Mouse (Mus musculus) liver, adult 2 months (tissue): ENCODE results near the gene Lrp5. TPM values are rescaled to one million over a fixed set of nuclear protein-coding genes. Genes with fewer than 3 reads are reported as not detected.
"Not testable (repeated sequence)": the region's sequence is repeated elsewhere in the genome, so short reads cannot be mapped to it uniquely, and the experiment has no call there.

Experiments used
- DNase-seq: peaks from one replicate; pipeline ENCODE4 v3.0.0-alpha.2; 2011; ENCODE audit warnings: low read depth, low spot score; ENCODE audit errors: extremely low read depth
- H3K27ac ChIP-seq: fragments of 200-500 bp; replicated peaks from 2 replicates; pipeline ENCODE4 v1.5.1; 2012; ENCODE audit warnings: low read depth, mild to moderate bottlenecking, control low read depth, inconsistent platforms, low read length; ENCODE audit not compliant: insufficient read depth
- H3K27me3 ChIP-seq: fragments of 200-500 bp; 2 replicates; pipeline ENCODE4 v1.6.1; 2012; ENCODE audit warnings: mild to moderate bottlenecking, moderate library complexity, low read length, inconsistent platforms; ENCODE audit not compliant: control insufficient read depth, insufficient read depth
- H3K36me3 ChIP-seq: fragments of 200-500 bp; 2 replicates; pipeline ENCODE4 v1.6.1; 2012; ENCODE audit warnings: low read length, inconsistent platforms; ENCODE audit not compliant: control insufficient read depth, insufficient read depth
- H3K4me1 ChIP-seq: fragments of 200-500 bp; 2 replicates; pipeline ENCODE4 v1.6.1; 2011; ENCODE audit warnings: low read length; ENCODE audit not compliant: control insufficient read depth, insufficient read depth
- H3K4me3 ChIP-seq: fragments of 200-500 bp; 2 replicates; pipeline ENCODE4 v1.5.1; 2011; ENCODE audit warnings: low read depth, mild to moderate bottlenecking, control low read depth, low read length, moderate library complexity; ENCODE audit not compliant: insufficient read depth
- H3K79me2 ChIP-seq: fragments of 200-500 bp; 2 replicates; pipeline ENCODE4 v1.6.1; 2012; ENCODE audit warnings: inconsistent platforms, mild to moderate bottlenecking, low read length, moderate library complexity; ENCODE audit not compliant: control insufficient read depth, insufficient read depth
- H3K9ac ChIP-seq: fragments of 200-500 bp; 2 replicates; pipeline ENCODE4 v1.6.1; 2012; ENCODE audit warnings: low read depth, mild to moderate bottlenecking, control low read depth, inconsistent platforms, low read length
- CTCF ChIP-seq: fragments of 200-500 bp; IDR thresholded peaks from 2 replicates; pipeline ENCODE4 v1.5.1; 2011; ENCODE audit warnings: low read depth, low read length, control low read depth
- POLR2A ChIP-seq: fragments of 200-500 bp; IDR thresholded peaks from 2 replicates; pipeline ENCODE4 v1.6.1; 2011; ENCODE audit warnings: low read length, control low read depth; ENCODE audit not compliant: insufficient read depth; ENCODE audit errors: extremely low read depth
- WGBS: fragments of 180-500 bp; shearing (Covaris S2); methylation state at CpG from one replicate; pipeline ENCODE4 v1.1.7; 2018; 5-methylcytosine and 5-hydroxymethylcytosine counted together
- polyA plus RNA-seq: library from polyadenylated mRNA; depleted of rRNA; stranded (reverse); fragments of >200 nt; gene quantifications from 2 replicates; pipeline ENCODE4 v1.2.3, GENCODE M21; 2012
- total RNA-seq: library from RNA; depleted of rRNA; stranded (reverse); fragments of >200 nt; gene quantifications from 2 replicates; pipeline ENCODE4 v1.2.3, GENCODE M21; 2014

Lrp5 gene
- total and polyA plus RNA-seq, 2 experiments = 14.1 to 32.6 TPM

- H3K9ac ChIP-seq = no peak overlapping the region
- no peak for TF ChIP-seq CTCF
- no peak for TF ChIP-seq POLR2A
- H3K79me2 ChIP-seq = peaks cover 58% of the 10 kb centered on the region
- H3K4me1 ChIP-seq = peaks cover 34% of the 10 kb centered on the region
- H3K27me3 ChIP-seq = no peaks in the 10 kb centered on the region
- H3K27ac ChIP-seq = no peak overlapping the region
- DNase-seq = no peak
- H3K36me3 ChIP-seq = no peaks in the 10 kb centered on the region
- H3K4me3 ChIP-seq = no peak overlapping the region
- 60% methylated on average over 10 of the region's 10 CpGs for WGBS
Measured at GRCm38 (mm10) chr19:3668551-3668950, 17.8 kb downstream of the Lrp5 start.

DNA sequence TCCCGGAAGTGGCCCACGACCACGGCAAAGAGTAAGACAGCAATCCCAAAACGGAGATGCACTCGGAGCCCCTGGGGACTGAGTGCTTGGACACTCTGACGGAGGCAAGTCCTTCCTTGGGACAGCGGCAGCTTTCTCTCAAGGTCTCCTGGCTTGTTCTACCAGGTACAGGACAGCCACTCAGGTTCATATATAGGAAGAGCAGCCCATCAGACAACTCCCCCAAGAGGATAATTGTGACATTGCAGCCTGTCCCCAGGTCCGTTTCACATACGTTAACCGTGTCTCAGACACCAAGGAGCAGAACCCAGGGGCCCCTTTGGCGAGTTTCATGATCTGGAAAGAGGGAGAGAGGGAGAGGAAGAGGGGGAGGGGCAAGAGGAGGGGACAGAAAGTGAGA lies 18.4 kb downstream of the Lrp5 start:
- peaks cover 34% of the 10 kb centered on the region for H3K4me1 ChIP-seq

GRCm38 (mm10) chr19:3667155-3667895 lies 19.0 kb downstream of the Lrp5 start:
- WGBS = 10% methylated on average over 6 of the region's 6 CpGs
- no peak overlapping the region for H3K9ac ChIP-seq
- TF ChIP-seq CTCF = no peak
- no peak for TF ChIP-seq POLR2A
- H3K79me2 ChIP-seq = peaks cover 62% of the 10 kb centered on the region
- no peak overlapping the region for H3K4me3 ChIP-seq
- peak; percentile 67 for DNase-seq
- H3K4me1 ChIP-seq = peaks cover 33% of the 10 kb centered on the region
- H3K27ac ChIP-seq = peak overlapping the region; percentile 41
- H3K36me3 ChIP-seq = no peaks in the 10 kb centered on the region
- H3K27me3 ChIP-seq = no peaks in the 10 kb centered on the region

More for the DNA sequence above, 18.4 kb downstream of the Lrp5 start:
- Histone ChIP-seq H3K4me3 (no peak overlapping the region), H3K79me2 (peaks cover 59% of the 10 kb centered on the region), H3K27me3 (no peaks in the 10 kb centered on the region), H3K36me3 (no peaks in the 10 kb centered on the region), H3K9ac (no peak overlapping the region), H3K27ac (no peak overlapping the region)
- TF ChIP-seq POLR2A (no peak), CTCF (no peak)
- 66% methylated on average over 11 of the region's 11 CpGs for WGBS
- DNase-seq = no peak

DNA sequence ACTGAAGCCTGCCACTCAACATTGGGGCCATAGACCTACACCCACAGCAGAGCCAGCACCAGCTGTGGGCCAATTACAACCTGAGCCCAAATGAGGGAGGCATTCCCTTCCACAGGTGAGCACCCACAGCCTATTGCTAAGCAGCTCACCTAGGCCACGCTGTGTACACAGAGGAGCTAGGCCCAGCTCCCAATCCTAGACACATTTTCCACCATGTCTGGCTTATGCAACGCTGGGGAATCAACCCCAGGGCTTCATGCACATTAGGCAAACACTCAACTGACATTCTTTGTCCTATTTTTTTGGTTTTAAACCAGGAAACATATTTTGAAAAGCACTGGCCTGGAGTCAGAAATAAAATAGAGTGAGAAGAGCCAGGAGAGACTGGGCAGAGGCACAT lies 19.7 kb downstream of the Lrp5 start:
- TF ChIP-seq CTCF (no peak), POLR2A (no peak)
- Histone ChIP-seq H3K9ac (no peak overlapping the region), H3K79me2 (peaks cover 58% of the 10 kb centered on the region), H3K27me3 (no peaks in the 10 kb centered on the region), H3K27ac (peak overlapping the region; percentile 41), H3K36me3 (no peaks in the 10 kb centered on the region), H3K4me3 (no peak overlapping the region), H3K4me1 (peaks cover 33% of the 10 kb centered on the region)
- 27% methylated on average over 2 of the region's 2 CpGs for WGBS
- peak; percentile 73 for DNase-seq

- 10% methylated on average over 5 of the region's 5 CpGs for WGBS
- Histone ChIP-seq H3K27ac (no peak overlapping the region; the same call in 1 of the 2 replicates), H3K9ac (no peak overlapping the region), H3K36me3 (no peaks in the 10 kb centered on the region), H3K27me3 (no peaks in the 10 kb centered on the region), H3K79me2 (peaks cover 50% of the 10 kb centered on the region), H3K4me3 (no peak overlapping the region), H3K4me1 (peaks cover 33% of the 10 kb centered on the region)
- peak; percentile 66 for DNase-seq
- TF ChIP-seq POLR2A (no peak), CTCF (no peak)
Measured at GRCm38 (mm10) chr19:3665510-3665909, 20.9 kb downstream of the Lrp5 start.

- Histone ChIP-seq H3K9ac (no peak overlapping the region), H3K27me3 (no peaks in the 10 kb centered on the region), H3K27ac (no peak overlapping the region), H3K79me2 (peaks cover 21% of the 10 kb centered on the region), H3K4me1 (peaks cover 17% of the 10 kb centered on the region), H3K4me3 (no peak overlapping the region), H3K36me3 (no peaks in the 10 kb centered on the region)
- DNase-seq = no peak
- WGBS = 99% methylated on average over 4 of the region's 4 CpGs
- TF ChIP-seq CTCF (no peak), POLR2A (no peak)
Measured at GRCm38 (mm10) chr19:3657947-3658346, 28.4 kb downstream of the Lrp5 start.

- 97% methylated on average over 4 of the region's 4 CpGs for WGBS
- peaks cover 17% of the 10 kb centered on the region for H3K79me2 ChIP-seq
- peaks cover 17% of the 10 kb centered on the region for H3K4me1 ChIP-seq
- not testable (repeated sequence) for H3K27ac ChIP-seq, H3K27me3 ChIP-seq, H3K36me3 ChIP-seq, H3K4me3 ChIP-seq, DNase-seq, H3K9ac ChIP-seq
Measured at GRCm38 (mm10) chr19:3657065-3657464, 29.3 kb downstream of the Lrp5 start.
